In genomic region chr8:107955887-107956286, GRCm38 (mm10) we compare ENCODE assay signal across 9 mouse cellular contexts. TPM values are rescaled to one million over a fixed set of nuclear protein-coding genes. Genes with fewer than 3 reads are reported as not detected.
DNase-seq lines count a peak whose midpoint lies in the region; ATAC-seq and TF ChIP-seq lines count a peak whose summit lies in the region.
"Had no signal": no experiment of that assay in that cellular context is flagged by ENCODE, and none has a peak within 500 bp of the region (broad histone marks: within the 10 kb centered on the region; RNA-seq: fewer than 3 reads in every experiment).

No protein-coding gene starts in this region.

- WGBS in forebrain, embryonic 16.5 days, result 72% methylated on average over 3 of the region's 3 CpGs
- WGBS in forebrain, embryonic 11.5 days, result 79% methylated on average over 3 of the region's 3 CpGs
- whole genome bisulfite sequencing in lung, embryonic 14.5 days, result 54% methylated on average over 3 of the region's 3 CpGs
- 65% methylated on average over 3 of the region's 3 CpGs for WGBS in hindbrain, postnatal 0 days

- no peak overlapping the region for H3K4me3 ChIP-seq in forebrain, embryonic 16.5 days (replicated peaks; ENCODE audit: low read length)
- no peak overlapping the region for H3K4me3 ChIP-seq in forebrain, embryonic 11.5 days (ENCODE audit: low read depth, low read length)
- H3K4me3 ChIP-seq in lung, embryonic 14.5 days (ENCODE audit: low read depth, low read length), result no peak overlapping the region
- no peak overlapping the region for H3K4me3 ChIP-seq in hindbrain, postnatal 0 days (ENCODE audit: low read length)
- H3K4me3 ChIP-seq: stomach, embryonic 15.5 days had no signal

- no peaks in the 10 kb centered on the region for H3K36me3 ChIP-seq in forebrain, embryonic 16.5 days (ENCODE audit: control insufficient read depth, insufficient read depth)
- H3K36me3 ChIP-seq in forebrain, embryonic 11.5 days (ENCODE audit: control insufficient read depth, insufficient read depth, low read length), result no peaks in the 10 kb centered on the region
- no peaks in the 10 kb centered on the region for H3K36me3 ChIP-seq in lung, embryonic 14.5 days (ENCODE audit: insufficient read depth)
- H3K36me3 ChIP-seq in hindbrain, postnatal 0 days (ENCODE audit: insufficient read depth, low read length), result no peaks in the 10 kb centered on the region
- H3K36me3 ChIP-seq: stomach, embryonic 15.5 days had no signal

- DNase-seq in forebrain, embryonic 11.5 days (ENCODE audit: low spot score), result no peak
- DNase-seq in lung, embryonic 14.5 days, result peak; percentile 83
- DNase-seq in lung, adult 18-20 months, result no peak
- peak; percentile 89 for DNase-seq in hindbrain, postnatal 0 days (ENCODE audit: low spot score)
- peak; percentile 65 for DNase-seq in retina, postnatal 1 day
- no peak for DNase-seq in urinary bladder, postnatal 25 days (ENCODE audit: low spot score)

- peaks cover 12% of the 10 kb centered on the region for H3K4me1 ChIP-seq in forebrain, embryonic 16.5 days (replicated peaks; ENCODE audit: control insufficient read depth, insufficient read depth, low read length)
- H3K4me1 ChIP-seq in forebrain, embryonic 11.5 days (replicated peaks; ENCODE audit: control insufficient read depth, insufficient read depth, low read length), result 0 out of 2 replicates have a peak, but pooled peaks cover 2% of the 10 kb centered on the region
- H3K4me1 ChIP-seq in lung, embryonic 14.5 days (ENCODE audit: insufficient read depth), result 0 out of 2 replicates have a peak, but pooled peaks cover 3% of the 10 kb centered on the region
- H3K4me1 ChIP-seq in hindbrain, postnatal 0 days (ENCODE audit: insufficient read depth, low read length), result no peaks in the 10 kb centered on the region

- 0 out of 2 replicates have a peak, but pooled peaks have one; percentile 31 for ATAC-seq in forebrain, embryonic 16.5 days
- no peak for ATAC-seq in forebrain, embryonic 11.5 days (replicated peaks; ENCODE audit: low FRiP score)
- ATAC-seq in lung, embryonic 14.5 days (ENCODE audit: insufficient read depth), result no peak
- peak; percentile 49; the same call in 1 of the 2 replicates for ATAC-seq in hindbrain, postnatal 0 days
- no peak for ATAC-seq in activated CD4-positive, CD25-positive, alpha-beta regulatory T cell, adult 4 months

- no peak overlapping the region for H3K9ac ChIP-seq in forebrain, embryonic 16.5 days (replicated peaks; ENCODE audit: low read depth, low read length)
- H3K9ac ChIP-seq in forebrain, embryonic 11.5 days (ENCODE audit: low read length), result no peak overlapping the region
- no peak overlapping the region for H3K9ac ChIP-seq in lung, embryonic 14.5 days
- H3K9ac ChIP-seq in hindbrain, postnatal 0 days (replicated peaks; ENCODE audit: low read length), result no peak overlapping the region
- H3K9ac ChIP-seq: stomach, embryonic 15.5 days had no signal

- H3K27ac ChIP-seq in forebrain, embryonic 16.5 days (ENCODE audit: low read length), result no peak overlapping the region
- H3K27ac ChIP-seq in forebrain, embryonic 11.5 days (ENCODE audit: low read depth, low read length), result no peak overlapping the region
- H3K27ac ChIP-seq in lung, embryonic 14.5 days (ENCODE audit: low read depth), result no peak overlapping the region
- H3K27ac ChIP-seq in hindbrain, postnatal 0 days, result no peak overlapping the region
- H3K27ac ChIP-seq: stomach, embryonic 15.5 days had no signal

- no peak overlapping the region for H3K4me2 ChIP-seq in forebrain, embryonic 16.5 days (ENCODE audit: low read length)
- no peak overlapping the region for H3K4me2 ChIP-seq in forebrain, embryonic 11.5 days (ENCODE audit: low read depth, low read length, severe bottlenecking)
- no peak overlapping the region for H3K4me2 ChIP-seq in lung, embryonic 14.5 days
- H3K4me2 ChIP-seq in hindbrain, postnatal 0 days (ENCODE audit: low read depth, low read length), result no peak overlapping the region
- H3K4me2 ChIP-seq: stomach, embryonic 15.5 days had no signal

- peaks cover 17% of the 10 kb centered on the region; the same call in 1 of the 2 replicates for H3K27me3 ChIP-seq in forebrain, embryonic 16.5 days (replicated peaks; ENCODE audit: control insufficient read depth, insufficient read depth, low read length)
- no peaks in the 10 kb centered on the region for H3K27me3 ChIP-seq in forebrain, embryonic 11.5 days (ENCODE audit: control insufficient read depth, insufficient read depth, low read length)
- H3K27me3 ChIP-seq in lung, embryonic 14.5 days (ENCODE audit: insufficient read depth, low read length), result no peaks in the 10 kb centered on the region
- no peaks in the 10 kb centered on the region for H3K27me3 ChIP-seq in hindbrain, postnatal 0 days (ENCODE audit: insufficient read depth, low read length)
- H3K27me3 ChIP-seq: stomach, embryonic 15.5 days had no signal

- no peaks in the 10 kb centered on the region for H3K9me3 ChIP-seq in forebrain, embryonic 16.5 days (ENCODE audit: control insufficient read depth, low read length)
- no peaks in the 10 kb centered on the region for H3K9me3 ChIP-seq in forebrain, embryonic 11.5 days (ENCODE audit: control insufficient read depth, low read length)
- no peaks in the 10 kb centered on the region for H3K9me3 ChIP-seq in lung, embryonic 14.5 days (ENCODE audit: low read depth, low read length)
- H3K9me3 ChIP-seq in hindbrain, postnatal 0 days (ENCODE audit: low read length), result no peaks in the 10 kb centered on the region
- H3K9me3 ChIP-seq: stomach, embryonic 15.5 days had no signal

- peak; percentile 68 for TF ChIP-seq CTCF in lung, embryonic 14.5 days (IDR thresholded peaks at IDR 0.05; ENCODE audit: low read depth)
- peak; percentile 70 for TF ChIP-seq CTCF in hindbrain, postnatal 0 days (IDR thresholded peaks at IDR 0.05; ENCODE audit: low read depth)

RNA-seq across cellular contexts. Expression of gene Zfhx3, which starts 13.4 kb away (rescaled TPM):
- polyA plus RNA-seq in forebrain, embryonic 16.5 days (2015; fragmentation: Nextera tagmentation; extraction: Ambion mirVana), result 8.7 and 14.6 TPM in 2 replicates
- polyA plus RNA-seq in forebrain, embryonic 11.5 days (2014; fragmentation: Nextera tagmentation; extraction: Ambion mirVana), result 21.7 and 22.9 TPM in 2 replicates
- polyA plus RNA-seq in lung, embryonic 14.5 days (2014; fragmentation: Nextera tagmentation; extraction: Ambion mirVana), result 18.6 and 19.8 TPM in 2 replicates
- total RNA-seq in hindbrain, postnatal 0 days (2014; rRNA removed), result 15.3 and 18.4 TPM in 2 replicates
- 9.9 and 14.9 TPM in 2 replicates for polyA plus RNA-seq in hindbrain, postnatal 0 days (2015; fragmentation: Nextera tagmentation; extraction: Ambion mirVana)
- under 1 TPM in 1 of 2 experiments, not detected in 1; 0.58 TPM for polyA plus RNA-seq in activated CD4-positive, CD25-positive, alpha-beta regulatory T cell, adult 4 months (2017; shearing (Covaris generic))

Comparison
In these comparisons a context has a peak if more than half of its experiments do, and no peak if none do; other contexts are left out.
1. ATAC-seq: peak in forebrain, embryonic 16.5 days (single experiment) and hindbrain, postnatal 0 days (single experiment); none in forebrain, embryonic 11.5 days (single experiment), lung, embryonic 14.5 days (single experiment) and activated CD4-positive, CD25-positive, alpha-beta regulatory T cell, adult 4 months (single experiment).
2. DNase-seq: peak in lung, embryonic 14.5 days (single experiment), hindbrain, postnatal 0 days (single experiment) and retina, postnatal 1 day (single experiment); none in forebrain, embryonic 11.5 days (single experiment), lung, adult 18-20 months (0 of 2) and urinary bladder, postnatal 25 days (single experiment).